Mouse (Mus musculus): Measurements from ENCODE around the gene Mlec.
"Not testable (repeated sequence)": the region's sequence is repeated elsewhere in the genome, so short reads cannot be mapped to it uniquely, and the experiment has no call there.

Mlec gene

GRCm38 (mm10) chr5:115150991-115151390, 7.0 kb downstream of the Mlec start:
- in situ Hi-C loops (cut with MboI): no loop called here

DNA sequence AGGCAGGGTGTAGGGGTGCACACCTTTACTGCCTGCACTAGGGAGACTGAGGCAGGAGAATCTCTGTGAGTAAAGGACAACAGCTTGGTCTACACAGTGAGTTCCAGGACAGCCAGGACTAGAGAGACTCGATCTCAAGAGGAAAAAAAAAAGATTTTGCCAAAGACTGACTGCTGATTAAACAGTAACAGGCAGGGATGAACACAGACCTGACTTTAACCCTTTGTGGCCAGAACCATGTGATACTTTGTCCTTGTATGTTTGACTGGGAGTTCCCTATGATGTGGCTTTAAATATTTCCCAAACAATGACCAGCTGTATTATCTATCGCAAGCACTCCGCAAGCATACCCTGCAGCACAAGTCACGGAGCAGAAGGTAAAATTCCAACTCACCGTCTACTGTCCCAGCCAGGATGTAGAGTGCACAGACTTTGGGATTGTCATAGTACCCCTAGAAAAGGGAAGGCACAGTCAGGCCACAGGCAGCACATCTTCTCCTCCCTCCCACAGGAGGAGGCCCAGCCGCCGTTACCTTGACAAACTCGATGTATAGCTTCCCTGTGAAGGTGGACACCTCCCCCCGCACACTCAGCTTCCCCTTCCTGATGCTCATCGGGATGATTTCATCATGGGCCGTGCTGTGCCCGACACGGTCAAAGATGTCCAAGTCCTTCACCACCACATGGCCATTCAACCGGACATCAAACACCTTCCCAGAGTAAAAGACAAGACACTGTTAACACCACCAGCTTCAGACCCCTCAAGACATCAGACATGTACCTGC, 8.1 kb downstream of the Mlec start:
- in situ Hi-C loops (cut with MboI): no loop called here

GRCm38 (mm10) chr5:115148872-115149271, 9.1 kb downstream of the Mlec start:
- in situ Hi-C loops (cut with MboI): not testable (repeated sequence)

DNA sequence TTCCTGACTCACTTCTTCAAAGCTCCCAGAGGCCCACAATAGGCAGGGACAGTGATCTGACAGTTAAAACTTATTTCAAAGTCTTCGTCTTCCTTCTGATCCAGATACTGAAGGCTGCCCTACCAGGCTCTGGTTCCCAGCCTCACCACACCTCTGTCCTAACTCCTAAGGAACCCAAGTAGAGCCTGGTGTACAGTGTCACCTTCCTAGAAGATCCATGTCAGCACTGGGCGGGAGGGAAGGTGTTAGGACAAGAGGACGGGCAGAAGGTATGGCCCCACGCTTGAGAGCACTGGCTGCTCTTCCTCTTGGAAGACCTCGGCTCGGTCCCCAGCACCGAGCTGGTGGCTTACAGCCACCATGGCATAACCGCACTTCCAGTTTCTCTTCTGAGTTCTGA, 9.6 kb downstream of the Mlec start:
- in situ Hi-C loops (cut with MboI): no loop called here

DNA sequence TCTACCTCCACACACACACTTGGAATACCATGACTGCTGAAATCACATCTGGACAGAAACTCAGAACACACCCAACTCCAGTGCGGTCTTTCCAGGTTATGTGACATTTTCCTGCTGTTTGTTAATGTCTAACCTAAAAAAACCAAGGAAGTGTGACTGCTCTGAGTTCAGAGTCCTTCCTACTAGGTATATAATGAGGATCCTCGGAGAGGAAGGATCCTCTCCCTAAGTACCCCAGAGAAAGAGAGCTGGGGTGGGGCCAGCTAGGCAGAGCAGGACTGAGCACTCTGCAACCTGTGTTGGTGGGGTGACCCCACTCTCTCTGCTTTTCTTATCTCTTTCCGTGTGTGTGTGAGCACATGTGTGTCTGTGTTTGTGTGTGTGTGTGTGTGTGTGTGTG, 10.6 kb downstream of the Mlec start:
- in situ Hi-C loops (cut with MboI): no loop called here

- in situ Hi-C loops (cut with MboI): no loop called here
Observed at GRCm38 (mm10) chr5:115146747-115147130, 11.2 kb downstream of the Mlec start.

DNA sequence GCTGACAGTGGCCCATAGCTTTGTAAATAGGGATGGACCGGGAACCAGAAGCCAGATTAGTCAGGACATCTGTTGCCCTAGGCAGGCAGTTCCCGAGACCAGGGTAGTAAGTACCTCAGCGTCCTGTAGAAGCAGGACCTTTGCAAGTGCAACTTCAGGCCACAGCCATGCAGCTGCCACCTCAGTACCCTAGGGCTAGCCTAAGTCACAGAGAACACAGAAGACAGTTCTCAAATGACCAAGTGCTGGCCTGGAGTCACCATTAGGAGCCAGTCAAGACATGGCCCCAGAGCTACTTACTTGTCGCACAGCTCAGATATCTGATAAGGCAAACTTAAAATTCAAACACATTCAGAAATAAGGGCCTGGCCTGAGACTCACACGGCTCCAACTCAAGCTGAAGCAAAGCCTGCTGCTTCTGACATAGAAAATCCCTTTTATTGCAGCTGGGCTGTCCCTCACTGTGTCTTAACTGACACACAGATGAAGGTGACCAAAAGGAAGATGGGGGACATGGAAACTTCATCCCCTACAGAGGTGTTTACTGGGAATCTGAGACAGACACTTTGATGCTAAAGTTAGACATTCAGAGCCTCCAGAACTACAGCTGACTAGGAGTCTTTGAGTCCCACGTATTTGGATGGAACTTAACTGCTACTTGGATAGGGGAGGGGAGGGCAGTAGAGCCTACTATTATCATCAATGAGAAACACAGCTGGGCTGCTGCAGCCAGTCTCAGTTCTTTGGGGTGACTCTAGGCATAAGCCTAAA, 11.8 kb downstream of the Mlec start:
- in situ Hi-C loops (cut with MboI): no loop called here

DNA sequence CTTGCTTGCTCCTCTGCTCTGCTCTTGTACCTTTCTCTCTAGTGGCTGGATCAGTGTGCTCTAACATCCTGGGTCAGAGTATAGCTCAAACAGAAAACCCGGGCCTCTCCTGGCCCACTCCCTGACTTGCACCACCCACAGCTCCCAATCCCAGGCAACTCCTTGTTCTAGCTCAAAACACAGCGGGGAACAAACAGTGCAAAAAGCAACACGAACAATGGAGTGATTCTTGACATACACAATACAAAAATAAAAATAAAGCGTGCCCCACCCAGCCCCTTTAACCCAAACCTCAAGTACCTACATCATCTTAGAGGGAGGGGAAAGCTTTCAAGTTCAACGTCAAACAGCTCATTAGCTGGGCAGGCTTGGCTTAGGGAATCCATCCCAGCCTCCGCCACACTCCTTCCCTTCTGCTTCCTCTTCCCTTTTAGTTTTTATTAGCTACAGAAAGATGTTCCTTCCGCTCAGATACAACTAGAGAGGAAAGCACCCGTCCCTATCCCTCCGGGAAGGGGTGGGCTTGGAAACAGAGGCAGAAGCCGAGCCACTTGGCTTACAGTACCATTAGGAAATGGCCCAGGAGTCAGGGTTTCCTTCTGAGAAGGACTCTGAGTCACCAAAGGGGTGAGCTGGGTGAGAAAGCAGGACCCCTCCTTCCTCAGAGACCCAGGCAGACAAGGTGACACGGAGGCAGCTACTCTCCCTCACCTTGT, 12.6 kb downstream of the Mlec start:
- in situ Hi-C loops (cut with MboI): no loop called here

- in situ Hi-C loops (cut with MboI): no loop called here
Observed at GRCm38 (mm10) chr5:115144471-115144870, 13.5 kb downstream of the Mlec start.

DNA sequence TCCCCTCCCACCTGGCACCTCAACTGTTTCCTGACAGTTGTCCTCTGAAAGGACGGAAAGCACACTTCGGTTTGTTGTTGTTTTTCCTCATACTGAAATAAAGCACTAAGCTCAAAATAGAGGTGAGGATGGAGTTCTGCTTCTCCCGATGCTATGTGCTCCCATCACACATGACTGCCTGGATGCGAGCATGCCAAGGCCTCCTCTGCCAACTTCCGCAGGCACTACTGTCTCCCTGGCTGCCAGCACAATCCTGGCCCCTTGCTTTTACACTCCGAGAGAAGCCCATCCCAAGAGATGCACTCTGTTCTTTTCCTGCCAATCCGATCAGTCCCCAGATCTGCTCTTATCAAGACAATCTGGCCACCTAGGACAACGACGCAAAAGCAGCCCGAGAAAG, 14.4 kb downstream of the Mlec start:
- in situ Hi-C loops (cut with MboI): no loop called here

GRCm38 (mm10) chr5:115142166-115142697, 15.7 kb downstream of the Mlec start:
- in situ Hi-C loops (cut with MboI): no loop called here

- in situ Hi-C loops (cut with MboI): no loop called here
Observed at GRCm38 (mm10) chr5:115140726-115141125, 17.3 kb downstream of the Mlec start.

GRCm38 (mm10) chr5:115139124-115139523, 18.9 kb downstream of the Mlec start:
- in situ Hi-C loops (cut with MboI): no loop called here

DNA sequence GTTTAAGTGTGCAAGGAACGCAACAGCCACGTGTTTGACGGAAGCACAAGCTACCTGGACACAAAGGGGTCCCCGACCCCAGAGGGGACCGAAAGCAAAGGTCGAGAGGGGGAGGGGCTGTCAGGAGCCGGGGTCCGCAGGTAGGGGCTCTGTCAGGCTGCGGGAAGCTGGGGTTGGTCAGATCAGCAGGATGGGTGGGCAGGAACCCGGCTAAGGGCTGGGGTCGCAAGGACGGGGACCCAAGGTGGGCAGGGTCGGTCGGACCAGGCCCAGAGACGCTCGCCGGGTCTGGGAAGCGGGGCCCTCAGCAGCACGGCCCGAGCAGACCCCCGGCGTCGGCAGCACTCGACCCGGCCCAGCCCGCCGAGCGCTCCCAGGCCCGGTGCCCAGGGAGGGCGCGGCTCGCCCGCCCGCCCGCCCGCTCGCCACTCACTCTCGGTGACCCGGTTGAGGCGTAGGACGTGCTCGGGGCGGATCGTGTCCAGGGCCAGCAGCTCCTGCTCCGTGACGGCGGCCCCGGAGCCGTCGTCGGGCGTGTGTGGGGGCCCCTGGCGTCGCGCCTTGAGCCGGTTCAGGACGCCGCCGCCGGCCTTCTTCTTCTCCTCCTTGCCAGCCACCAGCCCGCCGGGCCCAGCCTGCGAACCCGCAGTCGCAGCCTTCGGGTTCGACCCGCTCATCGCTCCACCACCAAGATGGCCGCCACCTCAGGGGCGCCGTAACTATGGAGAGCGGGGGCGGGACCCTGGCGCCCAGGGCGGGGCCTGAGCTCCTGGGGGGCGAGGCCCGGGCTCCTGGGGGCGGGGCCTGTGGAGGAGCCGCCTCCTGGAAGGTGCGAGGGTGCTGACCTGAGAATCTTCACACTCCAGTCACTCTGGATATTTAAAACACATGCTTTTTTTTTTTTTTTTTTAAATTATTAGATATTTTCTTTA, 23.5 kb downstream of the Mlec start, which contains the start of gene Unc119b:
Unc119b (minus strand) TSS at position 742 of the 932 bp plus-strand sequence.
- in situ Hi-C loops (cut with MboI): no loop called here

- in situ Hi-C loops (cut with MboI): no loop called here
Observed at GRCm38 (mm10) chr5:115133358-115134066, 24.5 kb downstream of the Mlec start.

- in situ Hi-C loops (cut with MboI): no loop called here
Observed at GRCm38 (mm10) chr5:115132465-115132864, 25.5 kb downstream of the Mlec start.

- in situ Hi-C loops (cut with MboI): no loop called here
Observed at GRCm38 (mm10) chr5:115129328-115129727, 28.7 kb downstream of the Mlec start.

DNA sequence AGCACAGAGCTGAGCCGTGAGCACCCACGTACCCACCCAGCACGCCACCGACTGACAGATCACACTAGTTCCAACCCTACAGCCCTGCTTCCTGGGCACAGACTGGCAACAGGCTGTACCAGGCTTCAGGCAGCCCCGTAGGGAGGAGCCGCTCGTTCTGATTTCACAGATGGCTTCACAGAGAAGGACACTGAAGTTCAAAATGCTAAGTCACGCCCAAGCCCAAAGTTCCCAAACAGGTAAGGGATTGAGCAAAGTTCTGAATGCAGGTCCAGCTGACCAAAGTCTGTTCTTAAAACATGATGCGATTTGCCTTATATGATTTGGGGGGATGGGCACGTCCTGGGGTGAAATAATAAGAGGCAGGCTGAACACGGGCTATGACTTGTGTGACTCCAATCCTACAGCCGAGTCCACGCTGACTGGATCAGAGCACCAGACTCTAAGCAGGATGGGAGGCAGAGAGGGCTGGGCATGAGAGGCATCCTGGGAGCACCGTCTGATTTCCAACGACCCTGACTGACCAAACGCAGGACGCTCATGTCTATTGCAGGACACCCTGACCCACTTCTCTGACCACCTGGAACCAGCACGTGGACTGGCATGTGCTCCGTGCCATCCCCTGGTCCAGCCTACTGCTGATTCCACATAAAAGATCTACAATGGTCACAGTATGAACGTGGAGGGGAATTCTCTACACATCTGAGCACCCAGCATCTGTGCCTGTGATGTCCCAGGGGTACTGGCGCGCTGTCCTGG, 30.4 kb downstream of the Mlec start:
- in situ Hi-C loops (cut with MboI): no loop called here

GRCm38 (mm10) chr5:115126578-115127312, 31.2 kb downstream of the Mlec start:
- in situ Hi-C loops (cut with MboI): no loop called here

Measured in mature B cell (primary cell).